Mouse (Mus musculus): ENCODE results near the gene Ak2. TPM values are rescaled to one million over a fixed set of nuclear protein-coding genes. Genes with fewer than 3 reads are reported as not detected.

Gene Ak2
- polyA plus RNA-seq, 1 experiment from 2014 or later: 103 TPM

- Histone ChIP-seq H3K9ac (replicated peaks; ENCODE audit: low read depth, low read length) (no peak overlapping the region), H3K27ac (ENCODE audit: low read length) (no peak overlapping the region), H3K4me3 (replicated peaks; ENCODE audit: low read length) (no peak overlapping the region), H3K4me1 (replicated peaks; ENCODE audit: control insufficient read depth, insufficient read depth, low read length) (peaks cover 16% of the 10 kb centered on the region), H3K27me3 (replicated peaks; ENCODE audit: control insufficient read depth, insufficient read depth, low read length) (no peaks in the 10 kb centered on the region), H3K9me3 (ENCODE audit: control insufficient read depth, low read length) (no peaks in the 10 kb centered on the region), H3K4me2 (ENCODE audit: low read length) (no peak overlapping the region), H3K36me3 (ENCODE audit: control insufficient read depth, insufficient read depth) (no peaks in the 10 kb centered on the region)
- WGBS: 69% methylated on average over 18 of the region's 18 CpGs
- ATAC-seq: no peak
Observed at GRCm38 (mm10) chr4:128969607-128970416, 21.9 kb upstream of the Ak2 start.

- Histone ChIP-seq H3K36me3 (ENCODE audit: control insufficient read depth, insufficient read depth) (no peaks in the 10 kb centered on the region), H3K4me3 (replicated peaks; ENCODE audit: low read length) (no peak overlapping the region), H3K4me1 (replicated peaks; ENCODE audit: control insufficient read depth, insufficient read depth, low read length) (peaks cover 16% of the 10 kb centered on the region), H3K9me3 (ENCODE audit: control insufficient read depth, low read length) (no peaks in the 10 kb centered on the region), H3K9ac (replicated peaks; ENCODE audit: low read depth, low read length) (no peak overlapping the region), H3K27me3 (replicated peaks; ENCODE audit: control insufficient read depth, insufficient read depth, low read length) (no peaks in the 10 kb centered on the region), H3K27ac (ENCODE audit: low read length) (no peak overlapping the region), H3K4me2 (ENCODE audit: low read length) (no peak overlapping the region)
- ATAC-seq: no peak
- WGBS: 85% methylated on average over 7 of the region's 8 CpGs
Observed at GRCm38 (mm10) chr4:128970417-128970807, 21.3 kb upstream of the Ak2 start.

- whole genome bisulfite sequencing: 43% methylated on average over 14 of the region's 14 CpGs
- Histone ChIP-seq H3K4me1 (replicated peaks; ENCODE audit: control insufficient read depth, insufficient read depth, low read length) (peaks cover 16% of the 10 kb centered on the region), H3K9me3 (ENCODE audit: control insufficient read depth, low read length) (no peaks in the 10 kb centered on the region), H3K27me3 (replicated peaks; ENCODE audit: control insufficient read depth, insufficient read depth, low read length) (no peaks in the 10 kb centered on the region), H3K4me3 (replicated peaks; ENCODE audit: low read length) (no peak overlapping the region), H3K9ac (replicated peaks; ENCODE audit: low read depth, low read length) (no peak overlapping the region), H3K27ac (ENCODE audit: low read length) (no peak overlapping the region), H3K36me3 (ENCODE audit: control insufficient read depth, insufficient read depth) (no peaks in the 10 kb centered on the region), H3K4me2 (ENCODE audit: low read length) (no peak overlapping the region)
- peak; percentile 50; the same call in 1 of the 2 replicates for ATAC-seq
Observed at GRCm38 (mm10) chr4:128971065-128971694, 20.6 kb upstream of the Ak2 start.

- WGBS: 82% methylated on average over 8 of the region's 8 CpGs
- ATAC-seq: no peak
- no peak overlapping the region for H3K9ac ChIP-seq (replicated peaks; ENCODE audit: low read depth, low read length)
Observed at GRCm38 (mm10) chr4:128974677-128975076, 17.1 kb upstream of the Ak2 start.

GRCm38 (mm10) chr4:128976577-128976976, 15.2 kb upstream of the Ak2 start:
- H3K9ac ChIP-seq (replicated peaks; ENCODE audit: low read depth, low read length): no peak overlapping the region
- 90% methylated on average over 4 of the region's 4 CpGs for WGBS
- H3K4me1 ChIP-seq (replicated peaks; ENCODE audit: control insufficient read depth, insufficient read depth, low read length): no peaks in the 10 kb centered on the region
- H3K27ac ChIP-seq (ENCODE audit: low read length): no peak overlapping the region
- no peaks in the 10 kb centered on the region for H3K27me3 ChIP-seq (replicated peaks; ENCODE audit: control insufficient read depth, insufficient read depth, low read length)
- no peak for ATAC-seq
- H3K36me3 ChIP-seq (ENCODE audit: control insufficient read depth, insufficient read depth): no peaks in the 10 kb centered on the region
- no peak overlapping the region for H3K4me3 ChIP-seq (replicated peaks; ENCODE audit: low read length)
- no peaks in the 10 kb centered on the region for H3K9me3 ChIP-seq (ENCODE audit: control insufficient read depth, low read length)
- H3K4me2 ChIP-seq (ENCODE audit: low read length): no peak overlapping the region

More at GRCm38 (mm10) chr4:128974677-128975076, 17.1 kb upstream of the Ak2 start:
- H3K27ac ChIP-seq (ENCODE audit: low read length): no peak overlapping the region
- no peak overlapping the region for H3K4me2 ChIP-seq (ENCODE audit: low read length)
- H3K4me1 ChIP-seq (replicated peaks; ENCODE audit: control insufficient read depth, insufficient read depth, low read length): no peaks in the 10 kb centered on the region
- no peaks in the 10 kb centered on the region for H3K27me3 ChIP-seq (replicated peaks; ENCODE audit: control insufficient read depth, insufficient read depth, low read length)
- no peak overlapping the region for H3K4me3 ChIP-seq (replicated peaks; ENCODE audit: low read length)
- no peaks in the 10 kb centered on the region for H3K36me3 ChIP-seq (ENCODE audit: control insufficient read depth, insufficient read depth)
- H3K9me3 ChIP-seq (ENCODE audit: control insufficient read depth, low read length): no peaks in the 10 kb centered on the region

GRCm38 (mm10) chr4:128977217-128977616, 14.5 kb upstream of the Ak2 start:
- Histone ChIP-seq H3K9me3 (ENCODE audit: control insufficient read depth, low read length) (no peaks in the 10 kb centered on the region), H3K27ac (ENCODE audit: low read length) (no peak overlapping the region), H3K9ac (replicated peaks; ENCODE audit: low read depth, low read length) (no peak overlapping the region), H3K36me3 (ENCODE audit: control insufficient read depth, insufficient read depth) (no peaks in the 10 kb centered on the region), H3K4me2 (ENCODE audit: low read length) (no peak overlapping the region), H3K4me1 (replicated peaks; ENCODE audit: control insufficient read depth, insufficient read depth, low read length) (no peaks in the 10 kb centered on the region), H3K27me3 (replicated peaks; ENCODE audit: control insufficient read depth, insufficient read depth, low read length) (no peaks in the 10 kb centered on the region), H3K4me3 (replicated peaks; ENCODE audit: low read length) (no peak overlapping the region)
- ATAC-seq: no peak
- 70% methylated on average over 3 of the region's 3 CpGs for WGBS

GRCm38 (mm10) chr4:128978634-128979033, 13.1 kb upstream of the Ak2 start:
- no peaks in the 10 kb centered on the region for H3K9me3 ChIP-seq (ENCODE audit: control insufficient read depth, low read length)
- no peaks in the 10 kb centered on the region for H3K4me1 ChIP-seq (replicated peaks; ENCODE audit: control insufficient read depth, insufficient read depth, low read length)
- H3K27ac ChIP-seq (ENCODE audit: low read length): no peak overlapping the region
- H3K27me3 ChIP-seq (replicated peaks; ENCODE audit: control insufficient read depth, insufficient read depth, low read length): no peaks in the 10 kb centered on the region
- ATAC-seq: no peak
- 52% methylated on average over 1 of the region's 1 CpGs for WGBS
- no peak overlapping the region for H3K4me2 ChIP-seq (ENCODE audit: low read length)
- H3K36me3 ChIP-seq (ENCODE audit: control insufficient read depth, insufficient read depth): no peaks in the 10 kb centered on the region
- no peak overlapping the region for H3K9ac ChIP-seq (replicated peaks; ENCODE audit: low read depth, low read length)
- no peak overlapping the region for H3K4me3 ChIP-seq (replicated peaks; ENCODE audit: low read length)

GRCm38 (mm10) chr4:128980890-128981832, 10.6 kb upstream of the Ak2 start:
- Histone ChIP-seq H3K27me3 (replicated peaks; ENCODE audit: control insufficient read depth, insufficient read depth, low read length) (no peaks in the 10 kb centered on the region), H3K9ac (replicated peaks; ENCODE audit: low read depth, low read length) (no peak overlapping the region), H3K4me2 (ENCODE audit: low read length) (no peak overlapping the region), H3K4me3 (replicated peaks; ENCODE audit: low read length) (no peak overlapping the region), H3K4me1 (replicated peaks; ENCODE audit: control insufficient read depth, insufficient read depth, low read length) (no peaks in the 10 kb centered on the region), H3K36me3 (ENCODE audit: control insufficient read depth, insufficient read depth) (no peaks in the 10 kb centered on the region), H3K27ac (ENCODE audit: low read length) (no peak overlapping the region), H3K9me3 (ENCODE audit: control insufficient read depth, low read length) (no peaks in the 10 kb centered on the region)
- 74% methylated on average over 12 of the region's 12 CpGs for WGBS
- ATAC-seq: no peak

- Histone ChIP-seq H3K4me2 (ENCODE audit: low read length) (no peak overlapping the region), H3K9me3 (ENCODE audit: control insufficient read depth, low read length) (no peaks in the 10 kb centered on the region), H3K4me3 (replicated peaks; ENCODE audit: low read length) (no peak overlapping the region), H3K9ac (replicated peaks; ENCODE audit: low read depth, low read length) (no peak overlapping the region), H3K27me3 (replicated peaks; ENCODE audit: control insufficient read depth, insufficient read depth, low read length) (no peaks in the 10 kb centered on the region), H3K36me3 (ENCODE audit: control insufficient read depth, insufficient read depth) (no peaks in the 10 kb centered on the region), H3K4me1 (replicated peaks; ENCODE audit: control insufficient read depth, insufficient read depth, low read length) (no peaks in the 10 kb centered on the region), H3K27ac (ENCODE audit: low read length) (no peak overlapping the region)
- ATAC-seq: no peak
- 79% methylated on average over 11 of the region's 11 CpGs for WGBS
Observed at GRCm38 (mm10) chr4:128981833-128982180, 10.0 kb upstream of the Ak2 start.

Measured in forebrain, embryonic 16.5 days (tissue).